Mouse (Mus musculus) ES-CJ7 (cell line): ENCODE measurements at regions not wholly inside any gene's neighbourhood (a gene's known extent, or its start where the extent isn't known, plus 50 kb on each side); places are given as distances from the start of the nearest gene placed in this dataset.

Source experiments
- DNase-seq: peaks from one replicate; pipeline ENCODE4 v3.0.0; 2011; ENCODE audit warnings: low read depth, low spot score

GRCm38 (mm10) chr8:116837991-116838390 lies 83.3 kb downstream of the Cmc2 start:
- DNase-seq, result no peak

GRCm38 (mm10) chr8:116832181-116832580 lies 89.1 kb downstream of the Cmc2 start:
- no peak for DNase-seq

DNA sequence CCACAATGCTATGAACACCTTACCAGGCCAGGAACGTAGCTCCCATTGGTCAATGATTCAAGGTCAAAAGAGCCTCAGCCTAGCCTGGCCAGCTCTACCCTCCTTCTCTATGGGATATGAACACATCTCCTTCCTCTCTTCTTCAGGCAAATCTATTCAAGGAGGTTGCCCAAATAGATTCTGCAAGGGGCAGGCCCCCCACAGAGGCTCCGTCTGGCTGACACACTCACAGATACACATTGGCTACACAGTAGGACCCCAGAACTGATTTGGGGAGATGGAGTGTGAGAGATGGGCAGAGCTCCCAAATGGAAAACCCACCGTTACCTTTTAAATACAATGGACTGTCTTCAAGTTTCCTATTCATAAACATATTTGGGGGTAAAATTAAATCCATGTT lies 91.6 kb downstream of the Cmc2 start:
- DNase-seq, result no peak

DNA sequence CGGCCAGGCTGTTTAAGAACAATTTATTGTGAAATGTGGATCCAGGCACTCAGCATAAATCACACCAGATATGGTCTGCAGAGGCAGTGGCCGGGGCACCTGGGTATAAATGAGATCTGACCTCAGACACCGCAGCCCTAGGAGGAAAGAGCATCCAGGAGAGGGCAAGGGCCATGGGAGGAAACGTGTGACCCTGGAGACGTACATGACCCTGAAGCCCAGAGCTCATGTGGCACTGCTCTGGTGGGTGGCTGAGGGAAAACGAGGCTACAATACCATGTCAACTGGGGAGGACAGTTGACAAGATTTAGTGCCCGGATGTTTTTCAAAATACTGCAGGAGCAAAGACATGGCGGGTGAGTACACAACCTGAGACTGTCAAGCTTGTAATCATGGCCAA lies 93.0 kb downstream of the Cmc2 start:
- no peak for DNase-seq

DNA sequence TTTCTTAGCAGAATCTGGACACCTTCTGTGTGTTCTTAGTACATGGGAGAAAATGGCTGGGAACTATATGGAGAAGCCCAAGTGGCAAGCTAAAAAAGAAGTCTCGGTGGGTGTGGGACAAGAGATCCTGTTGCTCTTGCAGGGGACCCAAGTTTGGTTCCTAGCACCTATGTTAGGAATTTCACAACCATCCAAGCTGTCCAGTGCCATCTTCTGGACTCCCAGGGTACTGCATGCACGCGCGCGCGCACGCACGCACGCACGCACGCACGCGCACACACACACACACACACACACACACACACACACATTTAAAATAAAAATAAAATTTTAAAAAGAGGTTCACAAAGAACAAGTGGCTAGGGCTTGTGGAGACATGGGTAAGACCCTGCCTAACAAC lies 94.1 kb downstream of the Cmc2 start:
- peak; percentile 69 for DNase-seq

DNA sequence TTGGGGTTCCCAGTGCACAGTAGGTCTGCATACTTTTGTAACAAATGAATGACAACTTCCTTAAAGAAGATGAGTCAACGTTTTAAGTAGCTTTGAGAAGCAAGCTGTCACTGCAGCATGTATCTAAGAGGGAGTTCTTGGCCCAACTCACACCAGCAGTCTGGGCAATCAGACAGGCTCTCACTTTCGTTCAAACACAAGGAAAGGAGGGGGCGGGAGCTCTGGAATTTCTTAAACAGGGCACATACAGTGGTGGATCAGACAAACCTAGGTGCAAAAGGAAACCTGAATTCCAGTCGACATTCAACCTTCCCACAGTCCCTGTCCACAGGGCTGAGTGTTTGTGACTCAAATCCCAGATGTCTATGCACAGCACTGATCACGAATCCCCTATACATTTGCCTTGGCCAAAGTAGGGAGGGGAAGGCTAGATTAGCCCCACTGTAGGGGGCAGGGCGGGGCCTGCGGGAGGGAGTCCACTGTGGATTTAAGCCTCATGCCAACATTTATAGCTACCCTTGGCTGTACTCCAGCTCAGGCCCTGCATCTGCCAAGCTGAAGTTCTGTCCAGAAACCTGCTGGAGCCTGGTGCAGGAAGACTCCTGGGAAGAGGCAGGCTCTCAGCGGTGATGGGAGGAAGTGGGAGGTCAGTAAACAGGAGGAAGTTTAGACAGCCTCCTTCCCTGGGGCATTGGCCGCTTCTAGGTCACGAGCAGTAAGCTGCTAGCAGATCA lies 81.5 kb upstream of the Cdyl2 start:
- peak; percentile 25 for DNase-seq

- DNase-seq, result peak; percentile 50
These were observed 68.5 kb upstream of the Cdyl2 start for GRCm38 (mm10) chr8:116801313-116801712.

GRCm38 (mm10) chr8:116800636-116801035 lies 67.8 kb upstream of the Cdyl2 start:
- DNase-seq, result no peak

GRCm38 (mm10) chr8:116798981-116799380 lies 66.2 kb upstream of the Cdyl2 start:
- DNase-seq, result peak; percentile 88

DNA sequence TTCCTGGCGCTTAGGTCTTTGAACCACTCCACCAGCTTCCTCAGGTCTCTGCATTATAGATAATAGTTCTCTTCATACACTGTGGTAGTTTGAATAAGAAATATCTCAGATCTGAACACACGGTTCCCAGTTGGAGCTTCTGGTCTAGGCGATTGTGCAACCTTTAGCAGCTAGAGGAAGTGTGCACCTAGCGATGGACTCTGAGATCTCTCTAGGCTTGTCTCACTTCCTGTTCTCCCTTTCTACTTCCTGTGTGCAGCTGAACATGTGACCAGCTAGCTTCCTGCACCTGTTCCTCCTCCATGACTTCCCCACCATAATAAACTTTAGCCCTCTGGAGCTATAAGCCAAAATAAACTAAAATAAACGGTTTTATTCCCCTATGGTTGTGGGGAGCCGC lies 62.9 kb upstream of the Cdyl2 start:
- DNase-seq, result no peak

DNA sequence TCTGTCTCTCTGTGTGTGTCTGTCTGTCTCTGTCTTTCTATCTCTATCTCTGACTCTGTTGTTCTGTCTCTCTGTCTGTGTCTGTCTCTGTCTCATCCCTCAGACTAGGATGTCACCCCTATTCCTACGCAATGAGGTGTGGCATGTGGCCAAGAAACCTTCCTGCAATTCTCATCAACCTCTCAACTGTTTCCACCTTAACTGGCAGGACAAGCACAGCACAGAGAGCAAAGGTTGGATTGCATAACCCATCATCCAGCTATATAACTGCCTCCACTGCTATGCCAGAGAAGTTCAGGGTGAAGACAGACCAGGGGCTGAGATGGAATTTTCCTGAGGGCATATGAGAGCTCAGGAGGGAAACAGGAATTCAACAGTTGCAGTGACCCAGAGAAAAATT lies 60.3 kb upstream of the Cdyl2 start:
- no peak for DNase-seq

DNA sequence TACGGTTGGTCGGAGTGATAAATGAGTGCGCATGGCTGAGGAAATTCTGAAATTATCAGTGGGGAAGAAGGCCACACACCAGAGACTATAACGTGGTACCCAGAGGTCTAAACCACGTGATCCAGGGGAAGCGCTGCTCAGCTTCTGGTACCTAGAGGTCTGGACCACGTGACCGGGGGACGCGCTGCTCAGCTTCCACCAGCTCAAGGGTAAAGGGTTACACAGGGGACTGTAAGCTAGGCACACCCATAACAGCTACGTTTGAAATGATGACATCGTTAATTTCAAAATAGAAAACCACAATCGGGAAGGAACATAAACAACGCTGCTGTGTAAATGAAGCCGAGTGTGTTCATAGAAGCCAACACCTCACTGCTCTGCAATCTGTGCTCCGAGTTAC lies 57.5 kb upstream of the Cdyl2 start:
- peak; percentile 74 for DNase-seq
